Mouse (Mus musculus) frontal cortex, adult (tissue): ENCODE results near the gene Aars2.

Experiments used
- ATAC-seq: cut with Nextera tagmentation; 2 replicates; pipeline ENCODE4 v1.9.2; 2017; ENCODE audit warnings: mild to moderate bottlenecking, moderate library complexity, mixed read lengths; ENCODE audit not compliant: low TSS enrichment

Gene Aars2

GRCm38 (mm10) chr17:45506700-45507189, at the start of gene Aars2:
Aars2 (plus strand) TSS chr17:45506841.
- peak; percentile 86 for ATAC-seq

GRCm38 (mm10) chr17:45457487-45457886, 49.2 kb upstream of the Aars2 start:
- no peak for ATAC-seq

GRCm38 (mm10) chr17:45458516-45458915, 48.1 kb upstream of the Aars2 start:
- ATAC-seq = no peak

- ATAC-seq = no peak
These were observed 47.6 kb upstream of the Aars2 start for GRCm38 (mm10) chr17:45459062-45459461.

GRCm38 (mm10) chr17:45462506-45462905, 44.1 kb upstream of the Aars2 start:
- ATAC-seq = no peak

GRCm38 (mm10) chr17:45464255-45464654, 42.4 kb upstream of the Aars2 start:
- no peak for ATAC-seq

GRCm38 (mm10) chr17:45466701-45467100, 39.9 kb upstream of the Aars2 start:
- no peak for ATAC-seq

GRCm38 (mm10) chr17:45468302-45468701, 38.3 kb upstream of the Aars2 start:
- no peak for ATAC-seq

- peak; percentile 78 for ATAC-seq
These were observed 35.9 kb upstream of the Aars2 start for GRCm38 (mm10) chr17:45470726-45471125.

- ATAC-seq = no peak
These were observed 33.0 kb upstream of the Aars2 start for GRCm38 (mm10) chr17:45473667-45474066.

- ATAC-seq = no peak
These were observed 32.5 kb upstream of the Aars2 start for GRCm38 (mm10) chr17:45474146-45474545.

GRCm38 (mm10) chr17:45474669-45475465, 31.8 kb upstream of the Aars2 start, which contains the start of gene Spats1:
Spats1 (minus strand) TSS chr17:45475415.
- ATAC-seq = peak; percentile 80

- peak; percentile 48 for ATAC-seq
These were observed 28.3 kb upstream of the Aars2 start for GRCm38 (mm10) chr17:45478234-45478825.

- ATAC-seq = no peak
These were observed 26.2 kb upstream of the Aars2 start for GRCm38 (mm10) chr17:45480429-45480828.

- ATAC-seq = no peak; the same call in 1 of the 2 replicates
These were observed 21.1 kb upstream of the Aars2 start for GRCm38 (mm10) chr17:45485581-45485980.

GRCm38 (mm10) chr17:45487216-45487615, 19.4 kb upstream of the Aars2 start:
- no peak for ATAC-seq

- no peak for ATAC-seq
These were observed 18.1 kb upstream of the Aars2 start for GRCm38 (mm10) chr17:45488321-45489254.

GRCm38 (mm10) chr17:45489736-45490135, 16.9 kb upstream of the Aars2 start:
- ATAC-seq = no peak

GRCm38 (mm10) chr17:45490532-45491154, 16.0 kb upstream of the Aars2 start:
- ATAC-seq = no peak

GRCm38 (mm10) chr17:45495398-45495797, 11.2 kb upstream of the Aars2 start:
- no peak for ATAC-seq

- ATAC-seq = no peak
These were observed 8.2 kb upstream of the Aars2 start for GRCm38 (mm10) chr17:45498397-45498796.
